Mouse (Mus musculus): ENCODE measurements around the gene Nfe2. TPM values are rescaled to one million over a fixed set of nuclear protein-coding genes. Genes with fewer than 3 reads are reported as not detected.
A peak's percentile ranks its signal among the peaks of the same experiment; 100 is the strongest.

Gene Nfe2
- total RNA-seq (2021): not detected

GRCm38 (mm10) chr15:103257790-103258728, at the start of gene Nfe2:
TSS of gene Nfe2 (minus strand) at chr15:103258403.
- DNase-seq (ENCODE audit: extremely low spot score in 1 of 2, low spot score in 1 of 2): no peak

GRCm38 (mm10) chr15:103307125-103307524, 48.9 kb upstream of the Nfe2 start:
- DNase-seq (ENCODE audit: extremely low spot score in 1 of 2, low spot score in 1 of 2): peak; percentile 91 to 98

- DNase-seq (ENCODE audit: extremely low spot score in 1 of 2, low spot score in 1 of 2): no peak
Measured at GRCm38 (mm10) chr15:103305792-103306645, 47.8 kb upstream of the Nfe2 start.

GRCm38 (mm10) chr15:103305070-103305678, 47.0 kb upstream of the Nfe2 start:
- peak; percentile 88 to 91 for DNase-seq (ENCODE audit: extremely low spot score in 1 of 2, low spot score in 1 of 2)

GRCm38 (mm10) chr15:103304616-103304969, 46.4 kb upstream of the Nfe2 start:
- DNase-seq (ENCODE audit: extremely low spot score in 1 of 2, low spot score in 1 of 2): no peak

GRCm38 (mm10) chr15:103303916-103304615, 45.9 kb upstream of the Nfe2 start:
- no peak for DNase-seq (ENCODE audit: extremely low spot score in 1 of 2, low spot score in 1 of 2)

GRCm38 (mm10) chr15:103302341-103303021, 44.3 kb upstream of the Nfe2 start:
- no peak for DNase-seq (ENCODE audit: extremely low spot score in 1 of 2, low spot score in 1 of 2)

GRCm38 (mm10) chr15:103301547-103302340, 43.5 kb upstream of the Nfe2 start:
- DNase-seq (ENCODE audit: extremely low spot score in 1 of 2, low spot score in 1 of 2): no peak

- no peak for DNase-seq (ENCODE audit: extremely low spot score in 1 of 2, low spot score in 1 of 2)
Measured at GRCm38 (mm10) chr15:103301046-103301445, 42.8 kb upstream of the Nfe2 start.

GRCm38 (mm10) chr15:103300560-103300959, 42.4 kb upstream of the Nfe2 start:
- DNase-seq (ENCODE audit: extremely low spot score in 1 of 2, low spot score in 1 of 2): no peak

- no peak for DNase-seq (ENCODE audit: extremely low spot score in 1 of 2, low spot score in 1 of 2)
Measured at GRCm38 (mm10) chr15:103300067-103300471, 41.9 kb upstream of the Nfe2 start.

- DNase-seq (ENCODE audit: extremely low spot score in 1 of 2, low spot score in 1 of 2): no peak
Measured at GRCm38 (mm10) chr15:103299644-103300043, 41.4 kb upstream of the Nfe2 start.

- DNase-seq (ENCODE audit: extremely low spot score in 1 of 2, low spot score in 1 of 2): no peak
Measured at GRCm38 (mm10) chr15:103298861-103299616, 40.8 kb upstream of the Nfe2 start.

GRCm38 (mm10) chr15:103298026-103298425, 39.8 kb upstream of the Nfe2 start:
- no peak for DNase-seq (ENCODE audit: extremely low spot score in 1 of 2, low spot score in 1 of 2)

- no peak for DNase-seq (ENCODE audit: extremely low spot score in 1 of 2, low spot score in 1 of 2)
Measured at GRCm38 (mm10) chr15:103297313-103297712, 39.1 kb upstream of the Nfe2 start.

- no peak for DNase-seq (ENCODE audit: extremely low spot score in 1 of 2, low spot score in 1 of 2)
Measured at GRCm38 (mm10) chr15:103295851-103296250, 37.6 kb upstream of the Nfe2 start.

GRCm38 (mm10) chr15:103294649-103295048, 36.4 kb upstream of the Nfe2 start:
- no peak for DNase-seq (ENCODE audit: extremely low spot score in 1 of 2, low spot score in 1 of 2)

GRCm38 (mm10) chr15:103293375-103293774, 35.2 kb upstream of the Nfe2 start:
- DNase-seq (ENCODE audit: extremely low spot score in 1 of 2, low spot score in 1 of 2): no peak
